Mouse (Mus musculus) CD4-positive, CD25-positive, alpha-beta regulatory T cell, adult 4 months (primary cell): Measurements from ENCODE around the gene Zscan26. TPM values are rescaled to one million over a fixed set of nuclear protein-coding genes. Genes with fewer than 3 reads are reported as not detected.
A peak's percentile ranks its signal among the peaks of the same experiment; 100 is the strongest.
"Not testable (repeated sequence)": the region's sequence is repeated elsewhere in the genome, so short reads cannot be mapped to it uniquely, and the experiment has no call there.

Source experiments
- ATAC-seq: one replicate; pipeline ENCODE4 v1.8.0; 2017
- polyA plus RNA-seq, 2 experiments: library from polyadenylated mRNA; unstranded; fragments of 100-300 nt; shearing (Covaris generic); gene quantifications; one replicate each; pipeline ENCODE4 v1.2.1; 2017

The Zscan26 gene
- polyA plus RNA-seq, 2 experiments from 2014 or later, result 78.3 to 80.7 TPM

DNA sequence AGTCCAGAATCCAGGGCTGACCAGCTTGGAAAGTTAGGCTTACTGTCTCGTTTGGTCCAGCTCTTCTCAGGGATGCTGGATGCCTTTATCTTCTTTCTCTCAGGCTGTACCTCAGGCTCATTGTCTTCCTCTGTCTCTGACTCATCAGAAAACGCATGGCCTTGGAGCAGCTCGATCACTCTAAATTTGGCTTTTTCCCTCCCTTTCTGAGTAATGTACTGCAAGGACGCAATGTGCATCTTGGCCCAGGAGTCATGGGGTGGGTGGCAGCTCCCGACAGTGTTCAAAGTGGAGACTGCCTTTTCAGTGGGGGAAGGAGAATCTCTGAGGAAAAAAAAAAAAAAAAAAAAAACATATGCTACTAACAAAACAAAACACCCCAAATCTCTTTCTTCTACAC is 30.2 kb downstream of the Zscan26 start:
- no peak for ATAC-seq

DNA sequence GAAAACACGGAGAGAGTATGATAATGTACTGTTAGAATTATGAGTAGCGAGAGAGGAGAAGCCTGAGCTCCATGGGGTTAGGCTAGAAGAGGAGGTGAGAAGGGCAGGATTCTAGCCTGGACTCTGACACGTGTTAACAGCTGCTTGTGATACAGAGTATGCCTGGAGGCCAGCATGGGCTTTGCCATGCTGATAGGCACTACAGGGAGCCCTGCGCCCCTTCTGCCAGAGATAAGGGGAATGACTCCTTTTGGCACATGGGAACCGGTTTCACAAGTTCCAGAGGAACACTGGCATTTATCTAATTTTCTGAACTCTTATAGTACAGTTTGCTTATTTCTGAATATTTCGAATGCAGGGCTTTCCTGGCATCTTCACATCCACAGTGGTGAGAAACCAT is 34.7 kb downstream of the Zscan26 start:
- no peak for ATAC-seq

DNA sequence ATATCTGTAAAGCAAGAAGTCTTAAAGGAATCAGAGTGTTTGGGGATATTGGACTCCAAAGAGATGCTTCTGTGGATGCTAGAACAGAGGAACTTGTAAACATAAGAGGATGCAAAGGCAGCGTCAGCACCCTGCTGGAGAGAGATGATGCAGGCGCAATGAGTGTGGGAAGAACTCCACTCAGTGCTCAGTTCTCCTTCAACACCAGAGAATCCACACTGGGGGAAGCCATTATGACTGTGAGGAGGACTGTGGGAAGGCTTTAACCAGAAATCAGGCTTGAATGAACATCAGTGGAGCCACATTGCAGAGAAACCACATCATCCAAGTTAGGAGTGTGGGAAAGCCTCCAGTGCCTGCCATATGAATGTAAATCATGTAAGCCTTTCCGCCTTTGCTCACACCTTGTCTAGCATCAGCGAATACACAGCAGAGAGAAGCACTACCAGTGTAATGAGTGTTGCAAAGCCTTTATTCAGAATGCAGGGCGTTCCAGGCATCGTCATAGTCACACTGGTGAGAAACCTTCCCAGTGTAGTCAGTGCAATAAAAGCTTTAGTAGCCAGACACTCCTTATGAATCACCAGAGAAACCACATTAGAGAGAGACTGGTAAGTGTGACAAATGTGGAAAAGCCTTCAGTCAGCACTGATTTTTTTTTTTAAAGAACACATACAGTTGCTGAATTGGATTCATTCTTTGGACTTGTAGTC is 36.1 kb downstream of the Zscan26 start:
- no peak for ATAC-seq

DNA sequence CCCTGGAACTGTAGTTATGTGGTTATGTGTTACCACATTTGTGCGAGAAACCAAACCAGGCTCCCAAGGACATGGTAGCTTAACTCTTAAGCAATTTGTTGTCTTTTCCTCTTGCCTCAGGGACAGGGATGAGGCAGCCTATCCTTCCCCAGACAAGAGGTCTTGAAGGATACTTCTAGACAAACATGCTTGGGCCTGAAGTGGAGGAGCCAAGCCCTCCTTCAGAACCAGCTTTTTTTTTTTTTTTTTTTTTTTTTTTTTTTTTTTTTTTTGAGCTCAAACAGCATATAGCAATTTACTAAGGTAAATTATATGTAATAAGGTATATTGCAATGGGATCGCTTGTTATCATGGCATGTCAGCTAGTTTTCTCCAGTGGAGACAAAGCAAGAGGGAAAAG is 37.8 kb downstream of the Zscan26 start:
- no peak for ATAC-seq

DNA sequence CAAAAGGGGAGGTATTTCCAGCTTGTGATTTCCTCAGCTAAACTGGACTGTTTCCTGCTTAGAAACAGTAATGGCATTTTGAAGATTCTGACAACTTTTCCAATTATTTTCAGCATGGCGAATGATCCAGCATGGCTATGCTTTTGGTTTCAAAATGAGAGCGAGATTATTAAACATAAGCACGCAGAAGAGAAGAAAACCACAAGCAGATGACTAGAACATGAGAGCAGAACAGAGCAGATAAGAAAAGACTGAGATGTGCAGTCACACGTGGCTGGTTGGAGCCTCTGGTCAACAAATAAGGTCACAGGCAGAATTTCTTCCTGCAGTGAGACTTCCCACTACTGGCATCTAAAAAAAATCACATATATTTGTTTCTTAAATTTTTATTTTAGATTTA is 38.3 kb downstream of the Zscan26 start:
- ATAC-seq, result peak; percentile 45

DNA sequence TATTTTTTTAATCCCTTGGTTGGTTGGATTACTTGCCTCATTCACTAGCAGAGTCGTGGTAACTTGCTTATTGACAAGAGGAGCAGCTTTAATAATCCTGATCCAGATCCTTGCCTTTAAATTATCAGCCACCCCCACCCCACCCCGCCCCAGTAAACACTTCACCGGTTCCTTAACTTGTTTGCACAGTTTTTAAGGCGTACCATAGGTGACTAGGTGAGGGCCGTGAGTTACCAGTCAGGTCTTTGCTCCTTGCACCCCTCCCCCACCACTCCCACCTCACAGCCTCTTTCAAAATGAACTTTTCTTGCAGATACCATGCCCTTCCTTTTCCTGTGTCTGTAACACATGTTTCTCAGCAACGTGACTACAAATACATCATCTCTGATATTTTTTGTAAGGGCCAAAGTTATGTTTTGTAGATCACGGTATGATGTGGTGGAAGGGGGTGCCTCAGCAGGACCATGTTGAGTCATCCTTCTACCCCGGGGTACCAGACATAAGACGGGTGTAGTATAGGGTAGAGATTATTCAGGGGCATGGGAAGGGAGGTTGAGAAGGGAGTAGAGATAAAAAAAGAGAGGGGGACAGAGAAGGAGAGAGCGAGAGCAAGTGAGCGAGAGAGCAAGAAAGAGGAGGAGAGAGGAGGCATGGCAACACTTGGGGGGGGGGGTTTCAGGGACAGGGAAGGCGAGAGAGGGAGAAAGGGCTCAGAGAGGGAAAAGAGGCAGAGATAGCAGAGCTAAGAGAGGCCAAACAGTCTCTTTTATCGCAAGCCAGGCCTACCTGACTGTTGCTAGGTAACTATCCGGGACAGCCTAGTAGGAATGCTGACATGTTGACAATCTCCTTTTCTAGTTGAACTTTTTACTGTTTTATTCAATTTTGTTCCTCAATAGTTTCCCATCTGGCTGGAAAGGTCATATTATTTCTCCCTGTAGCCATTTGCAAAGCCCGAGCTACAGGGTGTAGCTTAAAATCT is 39.0 kb downstream of the Zscan26 start:
- peak; percentile 26 for ATAC-seq

DNA sequence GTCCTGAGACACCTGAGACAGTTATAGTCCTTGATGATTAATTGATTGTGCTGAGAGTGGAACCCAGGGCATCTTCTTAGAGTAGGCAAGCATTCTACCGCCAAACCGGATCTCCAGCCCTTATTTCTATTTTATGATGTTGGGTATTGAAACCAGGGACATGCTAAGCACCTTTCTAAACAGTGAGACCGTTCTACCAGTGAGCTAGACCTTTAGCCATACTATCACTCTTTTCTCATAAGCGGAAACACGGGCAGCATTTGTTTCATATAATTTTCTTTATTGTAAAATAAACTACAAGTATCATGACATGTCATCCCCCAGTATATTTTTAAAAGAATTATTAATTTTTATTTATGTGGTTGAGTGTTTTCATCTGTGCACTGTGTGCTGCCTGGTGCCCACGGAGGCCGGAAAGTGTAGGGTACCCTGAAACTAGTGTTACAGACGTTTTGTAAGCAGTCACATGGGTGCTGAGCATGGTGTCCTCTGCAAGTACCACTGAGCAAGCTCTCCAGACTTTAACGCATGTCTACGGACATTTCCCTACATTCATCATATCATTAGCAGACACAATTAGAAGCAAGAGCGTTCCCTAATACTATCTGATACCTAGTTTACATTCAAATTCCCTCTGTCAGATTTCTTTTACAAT is 44.6 kb downstream of the Zscan26 start:
- peak; percentile 33 for ATAC-seq

DNA sequence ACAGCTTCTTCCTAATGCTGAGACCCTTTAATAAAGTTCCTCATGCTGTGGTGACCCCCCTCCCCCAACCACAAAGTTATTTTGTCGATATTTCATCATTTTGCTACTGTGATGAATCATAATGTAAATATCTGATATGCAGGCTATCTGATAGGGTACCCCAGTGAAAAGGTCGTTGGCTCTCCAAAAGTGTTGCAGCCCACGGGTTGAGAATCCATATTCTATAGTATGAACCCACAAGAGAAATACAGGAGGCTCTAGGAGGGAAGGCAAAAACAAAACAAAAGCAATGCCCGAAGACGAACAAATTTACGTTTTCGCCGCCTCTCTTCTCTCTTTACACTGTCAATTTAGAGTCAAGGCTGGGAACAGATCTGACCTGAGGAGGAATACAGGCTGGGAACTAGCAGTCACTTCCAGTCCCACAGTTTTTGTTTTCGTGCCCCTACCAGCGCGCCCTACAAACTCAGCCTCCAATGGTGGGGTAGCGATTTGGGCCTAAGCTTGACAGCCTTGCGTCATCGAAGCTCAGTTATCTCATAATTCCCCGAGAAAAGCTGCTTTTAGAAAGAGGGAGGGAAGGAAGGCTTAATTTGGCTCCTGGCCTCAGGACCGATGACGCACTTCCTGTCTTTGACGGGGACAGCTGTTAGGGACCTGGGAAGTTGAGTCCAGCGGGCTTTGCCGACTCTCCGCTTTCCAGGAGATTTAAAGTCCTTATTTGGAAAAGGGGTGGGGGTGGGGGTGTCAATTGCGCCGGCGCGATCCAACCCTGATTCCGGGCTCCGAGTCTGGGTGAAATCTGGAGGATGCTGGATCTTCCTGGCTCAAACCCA is 45.3 kb downstream of the Zscan26 start:
- peak; percentile 83 for ATAC-seq

DNA sequence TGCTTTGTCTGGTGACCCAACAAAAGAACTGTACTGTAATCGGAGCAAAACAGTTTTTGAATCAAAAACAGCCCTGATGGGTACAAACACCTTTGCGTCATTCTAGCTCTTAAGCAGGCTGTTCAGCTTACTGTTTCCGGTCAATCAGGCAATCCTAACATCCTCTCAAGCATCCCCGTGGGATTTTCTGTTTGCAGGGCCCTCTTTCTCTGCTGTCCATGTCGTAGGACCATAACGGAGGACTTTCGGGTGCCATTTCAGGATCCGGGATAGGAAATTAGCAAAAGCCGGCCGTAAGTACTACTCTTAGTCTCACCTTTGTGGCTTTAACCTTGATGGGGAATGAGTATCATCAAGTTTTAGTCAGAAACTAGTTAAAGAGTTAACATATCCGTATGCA is 46.2 kb downstream of the Zscan26 start:
- ATAC-seq, result no peak

DNA sequence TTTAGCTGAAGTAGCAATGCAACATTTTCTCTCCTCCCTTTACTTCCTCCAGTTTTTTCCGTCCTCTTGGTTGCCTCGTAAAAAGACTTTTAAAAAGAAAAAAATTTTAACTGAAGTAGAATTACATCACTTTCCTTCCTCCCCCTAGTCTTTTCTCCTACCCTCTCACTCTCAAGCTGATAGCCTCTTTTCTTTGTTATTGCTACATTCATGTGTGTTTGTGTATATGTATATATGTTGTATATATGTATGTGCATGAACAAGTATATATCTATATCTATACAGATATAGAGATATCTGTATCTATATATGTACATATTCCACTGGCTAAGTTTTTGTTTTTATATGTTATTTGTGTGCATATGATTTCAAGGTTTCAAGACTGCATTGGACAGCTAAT is 50.7 kb downstream of the Zscan26 start:
- peak; percentile 31 for ATAC-seq

DNA sequence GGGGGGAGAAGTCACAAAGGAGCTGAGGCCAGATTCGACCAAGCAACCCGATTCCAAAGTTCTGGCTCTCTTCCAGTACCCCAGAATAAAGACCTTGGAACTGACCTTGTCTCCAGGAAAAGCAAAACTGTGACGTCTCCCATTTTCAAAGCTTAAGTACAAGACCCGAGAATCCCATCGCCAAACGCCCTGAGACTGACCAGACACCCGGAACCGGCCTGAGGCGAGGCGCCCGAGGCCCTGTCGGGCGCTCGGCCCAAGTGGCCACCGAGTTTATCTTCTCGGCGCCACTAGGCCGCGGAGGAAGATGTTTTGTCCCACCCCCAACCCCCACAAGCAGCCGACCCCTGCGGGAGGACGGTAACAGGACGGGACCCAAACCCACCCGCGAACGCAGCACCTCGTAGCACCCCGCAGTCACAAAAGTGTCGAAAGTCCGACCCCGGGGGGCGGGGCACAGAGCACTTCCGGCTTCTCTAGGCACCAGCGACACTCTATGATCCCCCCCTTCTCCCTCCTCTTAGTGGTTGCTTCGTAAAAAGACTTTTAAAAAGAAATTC is 51.2 kb downstream of the Zscan26 start, which contains the start of gene Zkscan3:
TSS of gene Zkscan3 (minus strand) at position 469 of the 560 bp plus-strand sequence.
- peak; percentile 98 for ATAC-seq

DNA sequence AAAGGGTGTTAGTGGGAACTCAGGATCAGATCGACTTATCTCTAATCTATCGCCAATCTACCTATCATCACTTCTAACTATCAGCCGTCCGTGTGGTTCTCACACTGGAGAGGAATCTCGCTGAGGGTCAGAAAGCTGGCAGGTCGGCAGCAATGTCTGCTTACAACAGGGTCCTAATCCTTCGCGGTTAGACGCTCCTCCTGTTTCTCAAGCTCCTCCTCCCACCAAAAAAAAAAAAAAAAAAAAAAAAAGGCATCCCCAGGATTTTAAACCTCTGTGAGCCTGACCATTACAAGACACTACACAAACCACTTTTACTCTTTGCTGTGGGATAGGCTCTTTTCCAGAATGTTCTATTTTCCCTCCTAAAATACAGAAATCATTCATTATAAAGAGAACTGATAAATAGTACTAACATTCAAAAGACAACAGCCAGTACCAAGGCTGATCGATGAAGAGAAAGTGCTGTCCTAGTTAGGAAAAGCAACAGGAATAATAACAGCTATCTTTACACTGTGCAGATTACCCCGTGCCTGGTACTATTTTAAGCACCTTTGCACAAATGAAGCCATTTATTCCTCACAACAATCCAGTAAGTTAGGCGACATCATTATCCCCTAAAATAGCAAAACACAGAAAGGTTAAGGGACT is 51.8 kb downstream of the Zscan26 start:
- ATAC-seq, result no peak

DNA sequence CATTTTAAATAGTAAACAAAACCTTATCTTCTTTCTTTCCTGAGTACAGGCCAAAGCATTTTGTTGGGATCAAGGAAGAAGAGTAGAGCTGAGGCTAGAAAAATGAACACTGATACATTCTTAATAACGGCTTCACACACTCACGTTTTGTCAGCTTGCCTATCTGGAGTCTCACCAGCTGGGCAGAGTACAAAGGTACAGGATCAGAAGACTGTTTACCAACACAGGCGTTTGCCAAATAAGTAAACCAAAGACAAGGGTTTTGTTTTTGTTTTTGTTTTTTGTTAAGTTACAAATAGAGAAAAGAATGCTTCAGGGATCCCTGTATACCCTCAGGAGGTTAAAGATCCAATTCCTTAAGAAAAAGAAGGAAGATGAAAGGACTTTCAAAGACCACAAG is 52.4 kb downstream of the Zscan26 start:
- ATAC-seq, result no peak

DNA sequence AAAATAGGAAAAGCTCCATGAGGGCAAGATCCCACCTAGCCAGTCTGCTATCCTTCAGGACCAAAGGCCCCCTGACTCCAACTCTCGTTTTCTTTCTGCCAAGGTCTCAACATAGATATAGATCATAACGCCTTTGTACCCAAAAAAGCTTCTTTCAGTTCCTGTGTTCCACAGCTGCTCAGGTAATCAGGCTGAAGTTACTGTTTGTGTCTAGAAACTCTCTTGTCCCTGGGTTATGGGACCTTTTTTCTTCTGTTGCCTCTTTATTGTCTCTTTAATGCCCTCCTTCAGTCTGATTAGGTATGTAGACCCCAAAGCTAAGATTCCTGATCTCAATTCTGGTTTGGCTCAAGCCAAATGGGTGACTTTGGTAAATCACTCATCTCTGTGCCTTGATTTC is 56.0 kb downstream of the Zscan26 start:
- no peak for ATAC-seq

DNA sequence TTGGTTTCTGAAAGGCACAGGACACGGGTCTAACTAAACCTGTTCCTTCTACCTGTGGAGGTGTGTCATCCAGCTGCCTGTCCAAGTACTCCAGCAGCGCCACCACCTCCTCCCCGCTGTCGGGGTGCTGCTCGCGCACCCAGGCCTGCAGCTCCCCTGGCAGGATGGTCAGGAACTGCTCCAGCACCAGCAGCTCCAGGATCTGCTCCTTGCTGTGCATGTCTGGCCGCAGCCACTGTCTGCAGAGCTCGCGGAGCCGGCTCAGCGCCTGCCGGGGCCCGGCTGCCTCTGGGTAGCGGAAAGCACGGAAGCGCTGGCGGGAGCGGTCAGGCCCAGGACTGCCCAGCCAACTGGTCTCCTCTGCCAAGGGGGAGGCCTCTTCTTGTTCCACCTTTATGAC is 57.5 kb downstream of the Zscan26 start:
- not testable (repeated sequence) for ATAC-seq

DNA sequence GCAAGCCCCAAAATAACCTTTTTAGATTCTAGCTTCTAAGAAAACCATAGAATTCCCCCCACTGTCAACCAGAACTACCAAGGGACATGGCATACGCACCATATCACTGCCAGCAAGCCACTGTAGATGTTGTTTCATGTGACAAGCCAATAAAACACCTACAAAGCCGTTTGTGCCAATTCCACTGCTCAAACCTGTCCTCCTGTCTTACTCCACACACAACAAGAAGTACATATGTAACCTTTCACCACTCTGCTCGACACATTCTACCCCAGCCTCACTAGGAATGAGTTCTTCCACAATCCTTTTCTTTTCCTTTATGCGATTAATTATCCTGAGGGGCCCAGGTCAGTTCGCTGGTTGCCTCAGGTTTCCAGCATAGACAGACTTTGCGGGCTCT is 57.9 kb downstream of the Zscan26 start:
- no peak for ATAC-seq

DNA sequence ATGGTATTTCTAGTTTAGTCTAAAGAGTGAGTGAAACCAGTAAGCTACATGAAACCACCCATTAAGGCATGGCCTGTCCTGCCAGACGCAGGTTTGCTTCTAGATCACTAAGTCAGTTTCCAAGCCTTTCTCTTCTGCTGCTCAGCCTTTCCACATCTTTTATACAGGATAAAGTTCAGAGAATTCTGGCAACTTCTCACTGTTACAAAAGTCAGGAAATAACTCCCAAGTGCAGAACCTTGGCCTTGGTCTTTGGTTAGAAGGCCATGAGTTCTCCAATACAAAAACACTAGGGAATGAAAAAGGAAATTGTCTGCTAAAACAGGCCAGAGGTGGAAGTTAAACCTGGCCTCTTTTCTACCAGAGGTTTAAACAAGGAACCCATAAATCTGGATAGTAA is 58.3 kb downstream of the Zscan26 start:
- ATAC-seq, result no peak
